Mouse (Mus musculus) CD4-positive helper T cell, adult 2 months (primary cell): Measurements from ENCODE around the gene Lgals1.

Source experiments
- DNase-seq: peaks from one replicate; pipeline ENCODE4 v3.0.0-alpha.2; 2012; ENCODE audit warnings: low read depth, missing footprints, low spot score

Gene Lgals1

DNA sequence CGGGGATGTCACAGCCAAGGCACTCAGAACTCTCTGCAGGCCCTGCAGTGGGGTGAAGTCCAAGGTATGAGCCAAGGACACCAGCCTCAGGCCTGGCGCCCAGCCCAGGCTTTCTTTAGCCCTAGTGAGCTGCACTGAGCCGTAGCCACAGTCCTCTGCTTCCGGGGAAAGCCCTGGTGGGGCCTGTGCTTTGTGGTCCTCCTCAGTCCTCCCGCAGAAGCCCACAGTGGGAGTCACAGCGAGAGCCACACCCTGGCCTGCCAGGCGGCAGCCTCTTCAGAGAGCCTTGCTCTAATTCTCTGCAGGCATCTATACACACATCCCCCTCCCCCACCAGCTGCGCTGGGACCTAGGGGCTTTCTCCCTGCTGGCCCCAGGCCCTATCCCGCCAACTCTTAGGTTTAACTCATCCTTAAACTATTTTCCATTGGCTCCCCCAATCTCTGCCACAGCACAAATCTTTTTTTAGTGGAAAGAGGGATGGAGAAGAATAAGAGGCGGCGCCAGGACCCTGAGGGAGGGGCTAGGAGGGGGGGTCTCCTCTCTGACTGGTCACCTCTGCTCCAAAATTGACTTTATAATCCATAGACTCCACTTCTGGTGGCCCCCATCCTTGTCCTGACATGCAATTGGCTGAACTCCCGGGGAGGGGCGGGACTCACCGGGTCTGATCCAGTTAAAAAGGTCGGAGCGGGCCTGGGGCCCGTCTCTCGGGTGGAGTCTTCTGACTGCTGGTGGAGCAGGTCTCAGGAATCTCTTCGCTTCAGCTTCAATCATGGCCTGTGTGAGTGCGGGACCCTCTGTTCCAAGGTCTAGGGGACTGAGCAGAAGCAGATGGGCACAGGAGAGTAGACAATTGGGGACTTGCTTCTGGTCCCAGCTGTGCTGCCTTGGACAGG lies at the start of gene Lgals1:
TSS of gene Lgals1 (plus strand) at position 705 of the 899 bp plus-strand sequence.
- peak; percentile 84 for DNase-seq

DNA sequence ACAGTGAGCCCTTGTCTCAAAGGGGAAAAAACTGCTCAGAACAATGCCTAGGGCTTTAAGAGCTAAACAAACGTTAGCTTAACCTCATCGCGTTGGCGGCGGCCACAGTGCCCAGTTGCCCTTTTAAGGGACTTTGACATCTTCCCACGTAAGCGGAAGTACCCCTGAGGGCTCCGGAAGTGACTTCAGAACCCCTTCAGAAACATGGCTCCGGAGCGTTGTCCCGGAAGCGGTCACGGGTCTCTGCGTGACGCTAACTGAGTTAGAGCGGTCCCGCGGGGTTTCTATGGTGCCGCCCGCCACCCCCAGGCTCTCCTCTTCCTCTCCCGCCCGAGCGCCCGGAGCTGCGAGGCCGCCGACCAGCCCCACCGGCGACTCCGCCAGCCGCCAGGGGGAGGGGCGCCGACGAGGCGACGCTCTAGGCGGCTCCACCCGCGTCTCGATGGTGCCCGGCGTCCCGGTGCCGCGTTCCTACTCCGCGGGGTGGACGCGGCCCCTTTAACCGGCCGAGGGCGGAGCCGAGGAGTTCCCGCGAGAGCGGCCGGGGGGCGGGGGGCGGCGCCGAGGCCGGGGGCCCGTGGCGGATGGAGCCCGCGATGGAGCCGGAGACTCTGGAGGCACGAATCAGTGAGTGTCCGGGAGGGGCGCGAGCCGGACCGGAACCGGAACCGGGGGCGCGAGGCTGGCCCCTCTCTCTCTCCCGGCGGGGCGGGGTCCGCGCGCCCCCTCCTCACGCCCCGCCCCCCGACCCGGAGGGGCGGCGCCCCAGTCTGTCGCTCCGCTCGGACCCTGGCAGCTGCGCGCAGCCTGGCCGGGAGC lies 49.3 kb upstream of the Lgals1 start, which contains the start of gene Gga1:
TSS of gene Gga1 (plus strand) at position 200 of the 819 bp plus-strand sequence.
- peak; percentile 97 for DNase-seq

DNA sequence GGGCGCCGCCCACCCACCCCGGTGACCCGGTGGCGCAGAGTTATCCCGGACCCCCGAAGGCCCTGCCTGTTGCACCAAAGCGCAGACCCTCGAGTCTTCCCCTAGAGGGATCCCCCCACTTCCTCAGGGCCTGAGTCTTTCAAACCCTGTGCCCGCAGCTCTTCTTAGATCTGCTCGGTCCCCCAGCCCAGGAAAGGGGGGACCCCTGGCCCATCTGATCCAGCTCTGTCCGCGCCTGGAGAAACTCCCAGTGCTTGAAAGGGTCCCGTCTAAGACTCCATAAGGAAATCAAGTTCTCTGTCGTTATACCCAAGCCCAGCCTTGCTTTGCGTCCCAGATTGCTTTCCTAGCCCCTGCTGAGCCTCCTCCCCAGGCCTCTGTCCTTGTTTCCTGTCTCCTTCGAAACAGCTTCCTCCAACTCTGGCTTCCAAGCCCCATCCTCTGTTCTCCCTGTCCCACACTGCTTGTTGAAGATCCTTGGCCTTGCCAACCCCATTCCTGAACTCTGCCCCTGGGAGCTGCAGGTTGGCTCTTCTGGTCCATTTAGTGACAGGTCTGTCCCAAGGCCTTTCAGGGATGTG lies 48.6 kb upstream of the Lgals1 start:
- DNase-seq: no peak

DNA sequence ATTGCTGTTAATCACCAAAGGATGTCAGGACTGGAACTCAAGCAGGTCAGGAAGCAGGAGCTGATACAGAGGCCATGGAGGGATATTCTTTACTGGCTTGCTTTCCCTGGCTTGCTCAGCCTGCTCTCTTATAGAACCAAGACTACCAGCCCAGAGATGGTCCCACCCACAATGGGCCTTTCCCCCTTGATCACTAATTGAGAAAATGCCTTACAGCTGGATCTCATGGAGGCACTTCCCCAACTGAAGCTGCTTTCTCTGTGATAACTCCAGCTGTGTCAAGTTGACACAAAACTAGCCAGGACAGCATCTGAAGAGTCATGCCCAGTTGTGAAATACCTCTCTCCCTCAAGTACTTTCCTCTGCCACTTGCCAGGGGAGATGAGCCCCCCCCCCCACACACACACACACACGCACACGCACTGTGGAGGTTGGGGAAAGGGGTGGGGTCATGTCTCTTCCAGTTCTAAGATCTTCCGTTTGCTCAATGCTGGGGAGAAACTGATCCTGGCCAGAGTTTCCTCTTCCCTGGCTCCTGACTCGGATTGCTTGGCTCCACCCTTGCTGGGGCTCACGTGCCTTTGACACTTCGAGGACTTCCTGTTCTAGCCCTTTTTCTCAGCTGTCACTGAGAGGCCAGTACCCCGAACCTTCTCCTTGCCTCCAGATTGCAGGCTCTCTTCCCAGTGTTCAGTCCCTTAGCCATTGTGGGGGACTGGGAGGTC lies 47.6 kb upstream of the Lgals1 start:
- DNase-seq: peak; percentile 50

DNA sequence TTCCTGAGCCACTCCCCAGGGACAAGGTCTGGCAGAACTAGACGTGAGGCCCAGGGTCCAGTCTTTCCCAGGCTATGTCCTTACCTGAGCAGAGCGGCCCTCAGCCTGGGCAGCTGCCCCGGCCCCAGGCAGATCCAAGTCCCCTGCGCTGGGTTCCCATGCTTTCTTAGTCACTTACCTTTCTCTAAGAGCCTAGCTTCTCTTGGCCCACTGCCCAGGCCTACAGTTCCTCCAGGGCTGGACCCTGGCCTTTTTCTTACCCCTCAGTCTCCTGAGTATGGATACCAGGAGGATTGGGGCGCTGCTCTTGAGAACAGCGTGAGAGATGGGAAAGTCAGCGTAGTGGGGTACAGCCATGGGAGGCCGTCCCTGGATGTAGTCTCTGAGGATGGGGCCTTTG lies 46.1 kb upstream of the Lgals1 start:
- DNase-seq: no peak

DNA sequence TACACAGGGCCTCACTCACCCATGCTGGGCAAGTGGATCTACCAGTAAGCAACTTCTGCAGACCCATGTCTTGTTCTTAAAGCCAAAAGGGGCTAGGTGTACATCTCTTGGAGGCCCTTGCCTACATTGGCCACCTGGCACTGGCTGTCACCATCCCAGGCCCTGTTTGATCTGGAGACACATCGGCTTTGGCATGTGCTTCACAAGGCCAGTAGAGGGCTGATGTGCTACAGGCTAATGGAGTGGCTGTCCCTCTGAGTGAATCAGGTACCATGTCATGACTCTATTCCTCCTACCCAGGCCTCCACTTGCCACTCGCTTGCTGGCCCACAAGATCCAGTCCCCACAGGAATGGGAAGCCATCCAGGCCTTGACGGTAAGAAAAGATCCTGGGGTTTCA lies 44.7 kb upstream of the Lgals1 start:
- DNase-seq: no peak

DNA sequence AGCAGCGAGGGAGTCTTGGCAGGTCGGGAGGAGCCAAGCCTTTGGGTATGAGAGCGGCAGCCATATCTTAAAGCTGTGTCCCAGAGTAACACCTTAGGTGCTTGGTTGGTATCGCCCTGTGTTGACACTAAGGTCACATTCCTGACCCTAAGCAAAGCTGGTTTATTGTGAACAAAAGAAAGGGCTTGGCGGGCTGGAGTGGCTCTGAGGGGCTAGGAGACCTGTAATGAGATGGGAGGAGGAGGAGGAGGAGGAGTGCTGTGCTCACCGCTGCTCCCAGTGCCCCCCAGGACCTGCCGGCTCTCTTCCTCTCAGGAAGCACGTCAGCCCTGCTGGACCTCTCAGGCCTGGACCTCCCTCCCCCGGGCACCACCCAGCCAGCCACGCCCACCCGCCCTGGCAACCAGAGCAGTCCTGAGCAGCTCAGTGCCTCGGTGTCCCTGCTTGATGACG lies 37.1 kb upstream of the Lgals1 start:
- no peak for DNase-seq

DNA sequence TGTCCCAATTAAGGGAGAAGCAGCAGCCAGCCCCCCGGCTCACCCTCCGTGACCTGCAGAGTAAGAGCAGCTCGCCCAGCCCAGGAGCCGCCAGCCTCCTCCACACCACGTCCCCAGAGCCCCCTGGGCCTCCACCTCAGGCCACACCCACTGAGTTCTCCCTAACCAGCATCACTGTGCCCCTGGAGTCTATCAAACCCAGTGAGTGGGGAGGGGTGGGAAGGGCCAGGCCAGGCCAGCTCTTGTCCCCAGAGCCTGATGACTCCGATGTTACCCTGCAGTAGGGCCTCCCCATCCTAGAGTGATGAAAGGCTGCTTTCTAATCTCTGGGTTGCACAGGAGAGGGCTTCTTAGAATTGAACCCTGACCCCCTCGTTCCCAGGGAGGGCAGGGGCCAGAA lies 34.1 kb upstream of the Lgals1 start:
- DNase-seq: no peak

DNA sequence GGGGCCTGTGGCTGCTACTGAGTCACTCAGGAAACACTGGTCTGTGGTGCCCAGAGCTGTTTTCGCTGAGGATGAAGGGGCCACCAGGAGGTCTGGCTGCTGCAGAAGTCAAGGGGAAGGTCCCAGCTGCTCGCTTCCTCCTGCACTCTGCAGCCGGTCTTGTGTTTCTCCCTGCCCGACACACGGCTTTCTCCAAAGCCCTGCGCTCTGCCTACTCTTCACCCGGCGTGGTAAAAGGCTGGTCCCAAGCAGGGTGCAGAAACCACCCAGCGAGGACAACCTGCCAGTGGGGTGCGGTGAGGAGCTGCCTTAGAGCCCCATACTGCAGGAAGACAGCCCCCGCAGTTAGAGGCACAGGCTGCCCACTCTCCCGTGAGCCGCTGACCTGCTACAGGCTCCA lies 31.8 kb upstream of the Lgals1 start:
- DNase-seq: peak; percentile 56

DNA sequence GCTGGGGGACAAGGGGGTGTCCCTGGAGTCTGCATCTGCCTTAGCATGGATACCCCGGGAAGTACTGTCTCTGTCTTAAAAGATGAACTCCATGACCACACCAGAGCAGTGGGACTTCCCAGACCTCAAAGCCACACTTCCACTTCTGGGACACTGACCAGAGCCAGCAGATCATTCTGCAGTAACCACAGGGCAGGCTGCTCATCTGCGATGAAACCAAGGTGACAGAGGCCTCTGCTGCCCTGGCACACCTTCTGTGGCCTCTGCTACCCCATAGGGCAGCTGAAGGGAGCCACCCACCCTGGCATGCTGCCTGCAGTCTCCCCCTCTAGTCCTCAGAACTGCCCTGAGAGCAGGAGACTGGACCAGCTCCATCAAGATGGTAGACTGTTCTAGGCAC lies 30.8 kb upstream of the Lgals1 start:
- peak; percentile 44 for DNase-seq

DNA sequence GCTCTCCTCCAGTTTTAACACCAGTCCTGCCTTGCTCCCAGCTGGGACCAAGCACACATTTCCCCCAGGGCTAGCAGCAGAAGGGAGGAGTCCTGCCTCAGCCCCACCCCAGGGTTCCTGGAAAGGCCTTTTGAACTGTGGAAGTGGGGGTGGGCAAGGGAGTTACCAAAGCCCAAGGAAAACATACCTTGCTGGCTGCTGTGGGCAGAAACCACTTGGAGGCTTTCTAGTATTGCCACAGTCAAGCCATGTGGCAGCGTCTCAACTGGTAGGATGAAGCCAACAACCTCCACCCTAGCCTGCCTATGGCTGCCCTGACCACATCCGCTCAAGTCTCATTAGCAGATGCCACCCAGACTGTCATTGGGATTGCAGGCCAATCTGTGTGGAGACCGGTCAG lies 30.4 kb upstream of the Lgals1 start:
- peak; percentile 79 for DNase-seq

DNA sequence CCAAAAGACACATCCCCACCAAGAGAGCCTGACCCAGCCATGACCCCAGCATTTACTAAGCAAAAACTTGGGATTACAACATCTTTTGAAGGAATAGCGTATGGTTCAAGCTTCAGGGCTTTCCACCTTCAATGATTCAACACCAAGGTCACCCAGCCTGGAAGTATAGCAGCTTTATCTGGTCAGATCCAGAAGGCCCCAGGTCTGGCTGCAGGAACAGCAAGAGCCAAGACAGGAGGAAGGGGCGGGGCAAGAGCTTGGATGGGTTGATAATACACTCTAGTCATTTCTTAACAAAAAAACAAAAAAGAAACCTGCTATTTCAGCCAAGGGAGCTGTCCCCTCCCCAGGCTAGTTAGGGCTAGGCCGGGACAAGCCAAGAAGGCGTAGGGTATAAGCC lies 29.0 kb upstream of the Lgals1 start:
- no peak for DNase-seq

DNA sequence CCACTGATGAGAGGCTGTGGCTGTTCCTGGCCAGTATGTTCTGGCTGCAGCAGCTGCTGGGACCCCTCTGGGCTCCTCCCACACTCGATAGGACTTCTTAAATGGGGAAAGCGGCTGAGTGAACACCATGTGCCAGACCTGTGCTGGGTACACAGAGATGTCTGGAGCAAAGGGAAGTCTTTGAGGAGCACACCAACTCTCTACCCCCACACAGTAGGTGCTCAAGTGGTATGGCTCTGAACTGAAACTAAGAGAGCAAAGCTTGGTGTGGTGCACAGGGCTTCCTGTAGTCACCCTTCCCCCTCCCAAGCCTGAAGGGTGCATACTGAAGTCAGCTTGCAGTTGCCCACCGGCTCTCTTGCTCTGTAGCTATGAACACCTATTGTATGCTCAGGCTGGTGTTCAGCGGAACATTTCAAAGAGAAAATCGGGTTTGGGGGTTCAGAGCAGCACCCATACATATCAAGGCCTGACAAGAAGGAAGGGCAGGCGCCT lies 28.0 kb upstream of the Lgals1 start:
- peak; percentile 72 for DNase-seq

DNA sequence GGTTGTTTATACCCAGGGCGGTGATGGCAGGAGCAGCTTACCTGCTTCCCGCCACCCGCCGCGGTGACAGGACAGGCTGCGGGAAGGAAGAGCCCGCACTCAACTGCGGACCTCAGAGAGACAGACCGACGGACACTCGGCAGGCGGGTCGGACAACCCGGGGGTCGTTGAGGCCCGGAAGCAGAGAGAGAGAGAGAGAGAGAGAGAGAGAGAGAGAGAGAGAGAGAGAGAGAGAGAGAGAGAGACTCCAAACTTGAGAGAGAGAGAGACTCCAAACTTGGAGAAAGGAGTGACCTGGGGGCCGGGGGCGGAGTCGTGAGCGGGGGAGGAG lies 27.2 kb upstream of the Lgals1 start, which contains the start of gene Gm49510:
TSS of gene Gm49510 (plus strand) at position 259 of the 331 bp plus-strand sequence.
- DNase-seq: no peak

DNA sequence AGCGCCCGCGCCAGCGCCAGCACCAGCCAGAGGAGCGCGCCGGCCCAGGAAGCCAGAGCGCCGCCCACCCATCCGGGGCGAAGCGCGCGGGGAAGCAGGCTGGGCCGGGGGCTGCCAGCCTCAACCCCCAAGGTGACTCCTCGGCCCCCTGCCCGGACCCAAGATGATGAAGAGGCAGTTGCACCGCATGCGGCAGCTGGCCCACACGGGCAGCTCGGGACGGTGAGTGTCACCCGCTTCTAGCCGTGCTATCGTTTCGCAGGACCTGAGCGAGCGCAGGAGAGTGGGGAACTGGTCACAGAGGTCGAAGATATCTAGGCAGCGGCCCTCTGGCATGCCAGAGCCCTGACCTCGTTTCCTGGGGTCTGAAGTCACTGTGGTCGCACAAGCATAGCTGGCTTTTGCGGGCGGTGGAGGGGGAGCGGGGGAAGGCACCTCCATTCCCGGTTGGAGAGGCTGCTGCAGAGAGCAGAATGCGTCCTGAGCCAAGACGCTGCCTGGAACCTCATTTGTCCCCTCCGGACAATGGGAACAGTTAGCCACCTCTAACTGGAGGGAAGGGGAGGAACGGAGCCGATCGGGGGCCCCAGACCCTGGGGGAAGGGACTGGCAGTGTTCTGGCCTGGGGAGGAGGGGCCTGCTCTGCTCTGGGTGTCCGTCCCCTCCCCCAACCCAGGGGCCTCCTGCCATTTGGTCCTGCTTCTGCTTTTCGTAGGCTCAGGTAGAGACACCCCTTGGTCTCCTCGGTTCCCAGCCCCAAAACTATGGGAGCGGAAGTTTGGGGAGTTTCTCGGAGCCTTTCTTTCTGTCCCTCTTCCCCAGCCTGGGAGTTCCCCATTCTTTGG lies 26.6 kb upstream of the Lgals1 start, which contains the start of gene Sh3bp1:
TSS of gene Sh3bp1 (plus strand) at position 29 of the 845 bp plus-strand sequence.
- DNase-seq: peak; percentile 84

DNA sequence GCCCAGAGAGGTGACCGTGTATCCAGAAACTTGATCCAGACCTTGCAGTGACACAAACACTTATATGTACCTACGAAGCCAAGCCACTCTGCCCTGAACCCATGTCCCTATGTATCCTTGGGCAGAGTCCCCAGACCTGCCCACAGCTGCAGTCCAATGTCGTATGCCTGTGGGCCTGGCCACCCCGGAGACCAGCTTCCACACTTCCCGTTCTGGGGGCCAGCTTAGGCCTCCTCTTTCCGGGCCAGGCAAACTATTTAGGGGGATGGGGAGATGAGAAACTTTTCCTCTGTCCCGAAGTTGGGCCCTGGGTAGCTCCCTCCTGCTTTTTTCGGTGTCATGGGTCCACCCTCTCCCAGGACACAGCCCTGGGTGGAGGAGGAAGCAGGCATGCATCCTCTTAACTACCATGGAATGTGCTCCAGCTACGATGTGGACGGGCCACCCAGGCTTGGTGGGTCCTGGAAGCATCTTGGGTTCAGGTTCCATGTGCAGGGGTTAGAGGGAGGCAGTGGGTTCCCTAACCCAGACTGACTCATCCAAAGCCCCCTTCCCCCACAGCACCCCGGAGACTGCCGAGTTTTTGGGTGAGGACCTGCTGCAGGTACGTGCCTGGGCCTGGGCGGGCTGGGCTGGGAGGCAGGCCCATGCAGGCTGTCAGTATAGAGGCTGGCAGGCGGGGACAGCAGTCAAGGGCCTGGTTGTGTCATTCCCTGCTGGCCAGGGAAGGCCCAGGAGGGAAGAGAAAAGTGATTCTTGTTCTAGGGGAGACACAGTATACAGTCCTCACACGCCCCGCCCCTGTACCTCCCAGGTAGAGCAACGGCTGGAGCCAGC lies 25.7 kb upstream of the Lgals1 start:
- no peak for DNase-seq

DNA sequence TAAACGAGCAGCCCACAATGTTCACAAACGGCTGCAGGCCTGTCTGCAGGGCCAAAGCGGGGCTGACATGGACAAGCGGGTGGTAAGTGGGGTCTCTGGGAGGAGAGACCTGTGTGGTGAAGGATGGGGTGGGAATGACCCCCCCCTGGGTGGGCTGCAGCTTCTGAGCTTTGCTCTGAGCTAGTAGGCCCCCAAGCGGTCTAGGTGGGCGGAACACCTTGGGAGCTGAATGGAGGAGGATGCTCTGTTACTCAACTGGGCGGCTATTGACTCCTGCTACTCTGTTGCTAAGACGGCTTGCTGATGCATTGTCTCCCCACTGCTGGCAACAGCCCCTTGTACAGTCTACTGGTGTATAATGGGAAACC lies 25.1 kb upstream of the Lgals1 start:
- DNase-seq: no peak

DNA sequence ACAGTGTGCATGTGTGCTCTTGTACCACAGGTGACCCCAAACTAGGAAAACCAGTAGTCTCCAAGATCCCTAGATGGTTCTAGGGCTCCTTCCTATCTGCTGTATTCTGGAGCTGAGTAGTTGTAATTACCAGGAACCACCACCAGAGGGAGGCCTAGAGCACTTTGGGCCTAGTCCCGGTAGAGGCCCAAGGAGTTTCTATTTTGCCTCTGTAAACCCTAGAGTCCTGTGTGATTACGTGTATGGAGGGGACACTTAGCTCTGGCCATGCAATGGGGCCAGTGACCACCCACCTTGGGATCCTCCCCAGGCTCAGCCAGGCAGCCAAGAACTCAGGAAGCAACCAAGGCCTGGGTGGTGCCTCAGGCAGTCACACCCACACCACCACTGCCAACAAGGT lies 23.3 kb upstream of the Lgals1 start:
- DNase-seq: peak; percentile 81

DNA sequence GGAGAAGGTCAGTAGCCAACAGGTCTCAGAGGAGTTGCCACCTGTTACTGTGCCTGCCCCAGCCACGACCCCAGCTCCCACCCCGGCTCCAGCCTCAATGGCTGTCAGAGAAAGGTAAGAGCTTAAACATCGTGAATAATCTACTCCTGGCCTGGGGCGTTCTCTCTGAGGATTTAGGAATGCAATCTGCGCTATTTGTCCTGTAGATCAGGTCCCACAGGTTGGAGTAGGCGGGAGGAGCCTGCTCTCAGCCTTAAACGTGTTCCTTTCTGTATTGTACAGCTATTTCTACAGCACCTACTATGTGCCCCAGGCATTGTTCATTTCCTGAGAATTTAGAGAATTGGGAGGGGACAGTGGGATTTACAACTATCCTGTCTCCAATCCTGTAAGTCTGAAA lies 18.1 kb upstream of the Lgals1 start:
- no peak for DNase-seq
